Mouse (Mus musculus): ENCODE results near the gene Bmf.

- no peak for TF ChIP-seq EP300 (IDR thresholded peaks at IDR 0.05; ENCODE audit: insufficient read depth, low read depth, low read length)
- no peak for TF ChIP-seq CTCF (IDR thresholded peaks at IDR 0.05)
These were observed 54.5 kb downstream of the Bmf start for GRCm38 (mm10) chr2:118495024-118495423.
